Mouse (Mus musculus) thymus, postnatal 25 days (tissue): Measurements from ENCODE around the gene Nsg2.
A peak's percentile ranks its signal among the peaks of the same experiment; 100 is the strongest.
"Not testable (repeated sequence)": the region's sequence is repeated elsewhere in the genome, so short reads cannot be mapped to it uniquely, and the experiment has no call there.

ENCODE experiments used
- DNase-seq: peaks from one replicate; pipeline ENCODE4 v3.0.0; 2022

The Nsg2 gene

GRCm38 (mm10) chr11:32000281-32000680 lies at the start of gene Nsg2:
Gene Nsg2, plus strand, starts transcription at chr11:32000463.
- peak; percentile 92 for DNase-seq

GRCm38 (mm10) chr11:31960071-31960470 lies 40.2 kb upstream of the Nsg2 start:
- no peak for DNase-seq

- DNase-seq, result no peak
Measured at GRCm38 (mm10) chr11:31963993-31964392, 36.3 kb upstream of the Nsg2 start.

- no peak for DNase-seq
Measured at GRCm38 (mm10) chr11:31965256-31966134, 34.8 kb upstream of the Nsg2 start, which contains the start of gene 4930524B15Rik. Gene 4930524B15Rik, plus strand, starts transcription at chr11:31965592.

- DNase-seq, result no peak
Measured at GRCm38 (mm10) chr11:31974132-31974531, 26.1 kb upstream of the Nsg2 start.

- DNase-seq, result no peak
Measured at GRCm38 (mm10) chr11:31974826-31975225, 25.4 kb upstream of the Nsg2 start.

GRCm38 (mm10) chr11:31975678-31976077 lies 24.6 kb upstream of the Nsg2 start:
- no peak for DNase-seq

GRCm38 (mm10) chr11:31976137-31976536 lies 24.1 kb upstream of the Nsg2 start:
- no peak for DNase-seq

GRCm38 (mm10) chr11:31980089-31980488 lies 20.2 kb upstream of the Nsg2 start:
- DNase-seq, result not testable (repeated sequence)

GRCm38 (mm10) chr11:31981830-31982229 lies 18.4 kb upstream of the Nsg2 start:
- no peak for DNase-seq

GRCm38 (mm10) chr11:31982247-31982943 lies 17.9 kb upstream of the Nsg2 start:
- DNase-seq, result not testable (repeated sequence)

- DNase-seq, result no peak
Measured at GRCm38 (mm10) chr11:31983249-31983648, 17.0 kb upstream of the Nsg2 start.

GRCm38 (mm10) chr11:31984786-31985185 lies 15.5 kb upstream of the Nsg2 start:
- no peak for DNase-seq

GRCm38 (mm10) chr11:31992535-31992934 lies 7.7 kb upstream of the Nsg2 start:
- no peak for DNase-seq

GRCm38 (mm10) chr11:31999716-32000115 lies 547 bp upstream of the Nsg2 start:
- peak; percentile 69 for DNase-seq

- peak; percentile 47 for DNase-seq
Measured at GRCm38 (mm10) chr11:32001181-32001910, 1.1 kb downstream of the Nsg2 start.

- DNase-seq, result no peak
Measured at GRCm38 (mm10) chr11:32002670-32003072, 2.4 kb downstream of the Nsg2 start.

- not testable (repeated sequence) for DNase-seq
Measured at GRCm38 (mm10) chr11:32008049-32008448, 7.8 kb downstream of the Nsg2 start.

- DNase-seq, result no peak
Measured at GRCm38 (mm10) chr11:32008852-32009251, 8.6 kb downstream of the Nsg2 start.

- no peak for DNase-seq
Measured at GRCm38 (mm10) chr11:32009961-32010662, 9.8 kb downstream of the Nsg2 start.

- DNase-seq, result peak; percentile 84
Measured at GRCm38 (mm10) chr11:32010663-32010970, 10.4 kb downstream of the Nsg2 start.

GRCm38 (mm10) chr11:32011867-32012603 lies 11.8 kb downstream of the Nsg2 start:
- peak; percentile 67 for DNase-seq
